Mouse (Mus musculus) heart, embryonic 12.5 days (tissue): ENCODE results near the gene Lysmd3. TPM values are rescaled to one million over a fixed set of nuclear protein-coding genes. Genes with fewer than 3 reads are reported as not detected.
A peak's percentile ranks its signal among the peaks of the same experiment; 100 is the strongest.

ENCODE experiments used
- ATAC-seq: fragments of 200-750 bp; cut with Nextera tagmentation; 2 replicates; pipeline ENCODE4 v1.8.0; 2017; ENCODE audit warnings: moderate TSS enrichment, moderate library complexity; ENCODE audit not compliant: insufficient number of reproducible peaks, low FRiP score
- H3K27ac ChIP-seq: fragments of 300-500 bp; sonication (generic); 2 replicates; pipeline ENCODE4 v1.5.1; 2016; ENCODE audit warnings: mild to moderate bottlenecking, moderate library complexity; ENCODE audit not compliant: poor library complexity, severe bottlenecking
- H3K27me3 ChIP-seq: fragments of 300-500 bp; sonication (generic); replicated peaks from 2 replicates; pipeline ENCODE4 v1.6.1; 2016; ENCODE audit warnings: mild to moderate bottlenecking, moderate library complexity
- H3K36me3 ChIP-seq: fragments of 300-500 bp; sonication (generic); 2 replicates; pipeline ENCODE4 v1.6.1; 2016; ENCODE audit warnings: mild to moderate bottlenecking, moderate library complexity
- H3K4me1 ChIP-seq: fragments of 300-500 bp; sonication (generic); replicated peaks from 2 replicates; pipeline ENCODE4 v1.6.1; 2016; ENCODE audit warnings: mild to moderate bottlenecking
- H3K4me2 ChIP-seq: fragments of 300-500 bp; sonication (generic); 2 replicates; pipeline ENCODE4 v1.6.1; 2016; ENCODE audit warnings: mild to moderate bottlenecking, moderate library complexity
- H3K4me3 ChIP-seq: fragments of 300-500 bp; sonication (generic); 2 replicates; pipeline ENCODE4 v1.5.1; 2016; ENCODE audit warnings: mild to moderate bottlenecking
- H3K9ac ChIP-seq: fragments of 300-500 bp; sonication (generic); 2 replicates; pipeline ENCODE4 v1.6.1; 2016; ENCODE audit warnings: mild to moderate bottlenecking, moderate library complexity
- H3K9me3 ChIP-seq: fragments of 300-500 bp; sonication (generic); replicated peaks from 2 replicates; pipeline ENCODE4 v1.6.1; 2016; ENCODE audit warnings: mild to moderate bottlenecking, moderate library complexity
- WGBS: fragments of 180-500 bp; shearing (Covaris S2); methylation state at CpG from one replicate; pipeline ENCODE4 v1.1.7; 2016; 5-methylcytosine and 5-hydroxymethylcytosine counted together
- polyA plus RNA-seq: library from polyadenylated mRNA; unstranded; fragments of >200 nt; fragmentation: Nextera tagmentation; extraction: Ambion mirVana; gene quantifications from 2 replicates; pipeline ENCODE4 v1.2.1, GENCODE M21; 2016

Lysmd3 gene
- polyA plus RNA-seq, 1 experiment from 2014 or later: 25.4 TPM

DNA sequence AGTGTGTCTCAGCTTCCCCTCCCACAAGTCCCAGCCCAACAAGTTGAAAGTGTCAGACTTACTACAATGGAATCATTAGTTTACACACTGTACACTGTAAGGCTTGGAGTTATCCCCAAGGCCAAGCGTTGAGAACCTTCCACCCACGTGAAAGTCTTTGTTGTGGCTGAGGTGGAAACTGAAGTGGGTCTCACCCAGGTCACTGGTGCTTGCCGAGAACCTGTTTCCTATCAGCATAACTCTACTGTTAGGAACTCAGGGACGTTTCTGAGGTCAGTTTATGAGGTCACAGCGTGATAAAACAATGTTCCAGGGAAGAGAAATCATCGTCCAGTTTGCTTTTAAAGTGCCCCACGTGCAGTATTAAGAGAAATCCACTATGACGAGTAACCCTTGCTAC, 17.9 kb downstream of the Lysmd3 start:
- no peaks in the 10 kb centered on the region for H3K9me3 ChIP-seq
- no peak overlapping the region for H3K9ac ChIP-seq
- H3K27ac ChIP-seq: no peak overlapping the region
- 78% methylated on average over 8 of the region's 8 CpGs for WGBS
- no peak overlapping the region for H3K4me3 ChIP-seq
- peaks cover 43% of the 10 kb centered on the region for H3K36me3 ChIP-seq
- ATAC-seq: no peak
- no peak overlapping the region for H3K4me2 ChIP-seq
- H3K4me1 ChIP-seq: no peaks in the 10 kb centered on the region
- H3K27me3 ChIP-seq: no peaks in the 10 kb centered on the region

DNA sequence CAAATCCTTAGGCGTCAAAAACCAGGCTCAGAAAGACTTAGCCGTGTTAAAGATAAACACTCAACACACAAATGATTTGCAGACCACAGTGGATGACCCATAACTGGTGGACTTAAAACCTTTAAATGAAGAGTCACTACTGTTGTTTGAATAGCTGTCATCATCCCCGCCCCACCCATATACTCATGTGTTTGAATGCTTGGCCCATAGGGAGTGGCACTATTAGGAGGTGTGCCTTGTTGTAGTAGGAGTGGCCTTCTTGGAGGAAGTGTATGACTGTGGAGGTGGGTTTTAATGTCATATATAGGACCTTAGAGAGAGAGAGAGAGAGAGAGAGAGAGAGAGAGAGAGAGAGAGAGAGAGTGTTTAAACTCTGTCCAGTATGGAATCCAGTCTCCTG, 25.6 kb downstream of the Lysmd3 start:
- peaks cover 32% of the 10 kb centered on the region for H3K36me3 ChIP-seq
- H3K27me3 ChIP-seq: no peaks in the 10 kb centered on the region
- no peak overlapping the region for H3K4me3 ChIP-seq
- ATAC-seq: no peak
- no peak overlapping the region for H3K4me2 ChIP-seq
- no peak overlapping the region for H3K9ac ChIP-seq
- H3K9me3 ChIP-seq: no peaks in the 10 kb centered on the region
- peaks cover 2% of the 10 kb centered on the region; the same call in 1 of the 2 replicates for H3K4me1 ChIP-seq
- no peak overlapping the region for H3K27ac ChIP-seq
- WGBS: 85% methylated on average over 3 of the region's 3 CpGs

DNA sequence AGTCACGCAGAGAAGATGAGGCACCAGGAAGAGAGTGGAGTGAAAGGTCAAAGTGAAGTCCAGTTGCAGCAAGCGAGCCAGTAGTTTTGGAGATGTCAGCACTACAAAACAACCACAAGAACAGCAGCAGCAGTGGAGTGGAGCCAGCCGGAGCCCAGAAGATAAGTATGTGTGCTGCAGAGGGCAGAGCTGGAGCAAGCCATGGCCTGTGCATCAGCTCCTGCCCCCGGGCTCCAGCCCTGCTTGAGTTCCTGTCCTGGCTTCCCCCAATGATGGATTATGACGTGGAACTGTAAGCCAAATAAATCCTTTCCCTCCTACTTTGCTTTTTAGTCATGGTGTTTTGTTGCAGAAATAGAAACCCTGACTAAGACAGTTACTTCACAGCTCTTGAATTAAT, 26.8 kb downstream of the Lysmd3 start:
- WGBS: 69% methylated on average over 5 of the region's 5 CpGs
- H3K9ac ChIP-seq: no peak overlapping the region
- H3K27ac ChIP-seq: no peak overlapping the region

DNA sequence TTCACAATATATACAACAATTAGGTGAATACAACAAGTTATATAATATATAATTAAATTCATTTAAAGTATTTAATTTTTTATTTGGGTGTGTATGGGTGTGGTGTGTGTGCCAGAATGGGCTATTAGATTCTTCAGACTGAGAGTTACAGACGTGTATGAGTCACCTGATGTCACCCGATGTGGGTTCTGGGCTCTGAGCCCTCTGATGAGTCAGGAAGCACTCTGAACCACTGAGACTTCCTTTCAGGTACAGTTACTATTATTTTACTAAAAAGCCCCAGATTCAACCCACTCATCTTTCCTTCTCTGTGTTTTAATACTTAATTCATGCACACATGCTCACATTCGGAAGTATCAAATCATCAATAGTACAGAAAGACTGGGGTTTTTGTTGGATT, 27.4 kb downstream of the Lysmd3 start:
- ATAC-seq: no peak
- no peak overlapping the region for H3K9ac ChIP-seq

More for the DNA sequence above, 26.8 kb downstream of the Lysmd3 start:
- peaks cover 31% of the 10 kb centered on the region for H3K36me3 ChIP-seq
- no peak overlapping the region for H3K4me3 ChIP-seq
- H3K9me3 ChIP-seq: no peaks in the 10 kb centered on the region
- H3K4me1 ChIP-seq: peaks cover 2% of the 10 kb centered on the region; the same call in 1 of the 2 replicates
- H3K4me2 ChIP-seq: no peak overlapping the region
- ATAC-seq: no peak
- no peaks in the 10 kb centered on the region for H3K27me3 ChIP-seq

DNA sequence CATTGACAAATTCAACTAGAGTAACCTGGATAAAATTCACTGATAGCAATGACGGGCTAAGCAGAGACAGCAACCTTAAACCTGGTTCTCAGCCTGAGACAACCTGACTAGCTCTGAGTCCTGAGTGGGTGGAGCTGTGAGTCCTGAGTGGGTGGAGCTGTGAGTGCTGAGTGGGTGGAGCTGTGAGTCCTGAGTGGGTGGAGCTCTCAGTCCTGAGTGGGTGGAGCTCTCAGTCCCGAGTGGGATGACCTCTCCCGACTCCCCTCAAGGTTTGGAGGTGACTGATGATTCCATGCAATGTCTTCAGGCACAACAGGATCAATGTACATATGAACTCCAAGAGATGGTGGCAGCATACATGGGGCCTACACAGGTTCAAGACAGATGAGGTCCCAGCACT, 32.1 kb downstream of the Lysmd3 start:
- Histone ChIP-seq H3K4me2 (no peak overlapping the region), H3K4me3 (no peak overlapping the region), H3K9ac (no peak overlapping the region), H3K9me3 (no peaks in the 10 kb centered on the region), H3K4me1 (peaks cover 12% of the 10 kb centered on the region), H3K27ac (no peak overlapping the region), H3K36me3 (peaks cover 20% of the 10 kb centered on the region), H3K27me3 (no peaks in the 10 kb centered on the region)
- WGBS: 87% methylated on average over 3 of the region's 3 CpGs
- ATAC-seq: peak; percentile 60; the same call in 1 of the 2 replicates

More for the DNA sequence above, 27.4 kb downstream of the Lysmd3 start:
- WGBS: 83% methylated on average over 3 of the region's 3 CpGs
- Histone ChIP-seq H3K36me3 (peaks cover 31% of the 10 kb centered on the region), H3K27me3 (no peaks in the 10 kb centered on the region), H3K4me3 (no peak overlapping the region), H3K27ac (no peak overlapping the region), H3K4me2 (no peak overlapping the region), H3K9me3 (no peaks in the 10 kb centered on the region), H3K4me1 (peaks cover 2% of the 10 kb centered on the region; the same call in 1 of the 2 replicates)

DNA sequence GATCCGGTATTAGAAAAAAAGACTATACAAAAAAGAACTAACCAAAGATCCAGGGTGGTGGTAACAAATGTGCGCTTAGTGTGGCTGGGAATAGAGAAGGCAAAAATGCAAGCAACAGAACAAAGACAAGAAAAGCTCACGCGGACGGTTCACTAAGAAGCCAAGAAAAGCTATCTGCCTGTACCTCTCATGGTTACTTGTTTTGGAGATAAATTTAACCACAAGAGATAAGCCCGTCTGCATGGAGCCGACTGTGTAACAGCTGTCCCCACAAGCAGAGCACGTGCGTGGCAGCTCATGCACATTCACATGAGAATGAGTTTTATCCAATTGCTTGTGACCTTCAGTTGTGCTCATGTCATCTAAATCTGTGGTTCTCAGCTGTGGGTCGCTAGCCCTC, 33.0 kb downstream of the Lysmd3 start:
- Histone ChIP-seq H3K4me2 (peak overlapping the region; percentile 14; the same call in 1 of the 2 replicates), H3K9me3 (no peaks in the 10 kb centered on the region), H3K36me3 (peaks cover 19% of the 10 kb centered on the region), H3K27me3 (no peaks in the 10 kb centered on the region), H3K9ac (no peak overlapping the region), H3K27ac (peak overlapping the region; percentile 26), H3K4me3 (no peak overlapping the region), H3K4me1 (peaks cover 12% of the 10 kb centered on the region)
- ATAC-seq: peak; percentile 72; the same call in 1 of the 2 replicates
- WGBS: 20% methylated on average over 10 of the region's 10 CpGs

DNA sequence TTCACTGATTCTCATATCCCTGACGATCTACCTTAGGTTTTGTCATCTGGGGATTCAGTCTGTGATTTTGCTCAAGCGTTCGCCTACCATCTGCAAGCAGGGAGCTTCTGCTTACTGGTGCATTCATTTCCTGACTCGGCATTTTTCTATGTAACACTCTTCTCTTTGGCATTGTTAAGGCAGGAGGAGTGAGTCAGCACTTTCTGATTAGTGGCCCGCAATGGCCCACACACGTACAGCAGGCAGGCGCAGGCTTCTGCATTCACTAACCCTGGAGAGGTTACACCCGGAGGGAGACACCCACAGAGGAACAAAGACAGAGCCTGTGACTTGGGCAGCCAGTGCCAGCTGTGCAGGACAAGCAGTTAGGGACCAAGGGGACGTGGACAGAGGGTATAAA, 34.1 kb downstream of the Lysmd3 start:
- ATAC-seq: peak; percentile 91
- H3K4me3 ChIP-seq: no peak overlapping the region
- 38% methylated on average over 9 of the region's 9 CpGs for WGBS

DNA sequence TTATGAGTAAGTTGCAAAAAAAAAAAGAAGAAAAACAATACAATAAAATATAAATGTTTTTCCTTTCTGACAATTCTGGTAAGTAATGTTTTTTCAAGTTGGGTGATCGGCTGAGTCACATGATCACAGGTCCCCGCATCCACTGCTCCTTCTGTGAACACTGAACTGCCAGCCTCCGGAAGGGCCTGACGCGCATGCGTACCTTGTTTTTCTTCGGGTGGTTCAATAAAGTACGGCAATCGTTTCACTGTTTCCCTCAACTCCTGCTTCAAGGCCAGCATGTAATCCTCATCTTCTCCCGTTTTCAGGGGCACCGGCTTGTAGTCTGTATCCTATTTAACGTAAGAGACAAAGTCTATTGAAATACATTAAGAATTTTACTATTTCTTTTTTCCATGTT, 37.0 kb downstream of the Lysmd3 start:
- H3K27me3 ChIP-seq: no peaks in the 10 kb centered on the region
- ATAC-seq: no peak
- 92% methylated on average over 12 of the region's 12 CpGs for WGBS

More for the DNA sequence above, 34.1 kb downstream of the Lysmd3 start:
- Histone ChIP-seq H3K4me1 (peaks cover 12% of the 10 kb centered on the region), H3K4me2 (0 out of 2 replicates have a peak overlapping the region, but pooled peaks have one; percentile 3), H3K9me3 (no peaks in the 10 kb centered on the region), H3K9ac (no peak overlapping the region), H3K36me3 (peaks cover 18% of the 10 kb centered on the region; the same call in 1 of the 2 replicates), H3K27ac (peak overlapping the region; percentile 14; the same call in 1 of the 2 replicates), H3K27me3 (no peaks in the 10 kb centered on the region)

DNA sequence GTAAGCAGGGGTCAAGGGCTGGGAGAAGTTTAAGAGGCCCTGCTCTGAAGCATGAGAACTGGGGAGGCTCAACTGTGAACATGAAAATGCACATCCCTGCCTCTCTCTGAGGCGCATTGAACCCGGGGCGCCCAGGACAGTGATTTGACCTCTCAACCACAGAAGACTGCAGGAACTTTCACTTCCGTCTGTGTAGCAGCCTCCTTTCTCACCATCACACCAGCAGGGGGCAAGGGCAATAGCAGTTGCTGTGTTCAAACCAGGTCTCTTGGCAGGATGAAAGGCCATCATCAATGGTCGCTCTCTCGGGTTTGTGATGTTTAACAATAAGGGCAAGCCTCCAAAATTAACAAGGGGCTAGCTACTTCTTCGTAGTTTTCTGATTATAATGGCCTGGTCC, 45.7 kb downstream of the Lysmd3 start:
- Histone ChIP-seq H3K9ac (no peak overlapping the region), H3K36me3 (peaks cover 4% of the 10 kb centered on the region), H3K4me1 (no peaks in the 10 kb centered on the region), H3K4me3 (no peak overlapping the region), H3K4me2 (no peak overlapping the region), H3K9me3 (no peaks in the 10 kb centered on the region), H3K27me3 (no peaks in the 10 kb centered on the region), H3K27ac (no peak overlapping the region)
- no peak for ATAC-seq
- 75% methylated on average over 7 of the region's 7 CpGs for WGBS

More for the DNA sequence above, 37.0 kb downstream of the Lysmd3 start:
- peaks cover 12% of the 10 kb centered on the region for H3K4me1 ChIP-seq
- peaks cover 29% of the 10 kb centered on the region for H3K36me3 ChIP-seq
- no peak overlapping the region for H3K4me3 ChIP-seq
- H3K4me2 ChIP-seq: no peak overlapping the region
- no peak overlapping the region for H3K9ac ChIP-seq
- no peak overlapping the region for H3K27ac ChIP-seq
- H3K9me3 ChIP-seq: no peaks in the 10 kb centered on the region

DNA sequence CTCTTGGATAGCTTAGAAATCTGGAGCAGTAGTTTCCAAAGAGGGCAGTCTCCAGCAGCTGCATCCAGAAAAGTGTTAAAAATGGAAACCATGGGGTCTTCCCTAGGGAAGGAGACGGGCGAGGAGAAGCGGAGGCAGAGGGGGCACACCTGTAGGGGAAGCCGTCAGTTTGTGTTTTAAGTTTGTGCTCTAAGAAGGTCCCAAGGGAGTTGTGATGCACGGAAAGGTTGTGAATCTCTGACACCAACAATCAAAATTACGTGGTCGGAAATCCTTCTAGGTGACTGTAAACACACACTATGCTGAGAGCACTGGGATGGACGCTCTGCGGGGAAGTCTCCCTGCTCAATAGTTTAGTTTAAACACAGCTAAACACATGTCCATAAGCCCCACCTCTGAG, 46.2 kb downstream of the Lysmd3 start:
- H3K36me3 ChIP-seq: no peaks in the 10 kb centered on the region
- 85% methylated on average over 9 of the region's 9 CpGs for WGBS
- no peak overlapping the region for H3K4me3 ChIP-seq
- H3K4me2 ChIP-seq: no peak overlapping the region
- no peak overlapping the region for H3K27ac ChIP-seq
- H3K9ac ChIP-seq: no peak overlapping the region
- no peaks in the 10 kb centered on the region for H3K27me3 ChIP-seq
- H3K4me1 ChIP-seq: 0 out of 2 replicates have a peak, but pooled peaks cover 1% of the 10 kb centered on the region
- ATAC-seq: no peak
- H3K9me3 ChIP-seq: no peaks in the 10 kb centered on the region

DNA sequence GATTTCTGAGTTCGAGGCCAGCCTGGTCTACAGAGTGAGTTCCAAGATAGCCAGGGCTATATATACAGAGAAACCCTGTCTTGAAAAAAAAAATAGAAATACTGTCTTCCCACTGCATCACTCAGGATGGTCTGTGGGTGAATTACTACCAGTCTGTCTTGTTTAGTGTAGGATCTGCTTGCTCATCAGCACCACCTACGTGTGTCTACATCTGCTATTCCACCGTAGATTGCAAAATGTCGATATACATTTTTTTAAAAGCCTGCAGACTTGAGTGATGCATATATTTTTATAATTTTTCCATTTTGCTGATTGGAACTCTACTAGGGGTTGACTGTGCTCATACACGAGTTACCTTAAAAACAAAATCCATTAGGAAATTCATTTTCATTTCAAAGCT, 48.8 kb downstream of the Lysmd3 start:
- Histone ChIP-seq H3K4me1 (peaks cover 13% of the 10 kb centered on the region), H3K9ac (no peak overlapping the region), H3K27me3 (no peaks in the 10 kb centered on the region), H3K36me3 (no peaks in the 10 kb centered on the region), H3K4me3 (no peak overlapping the region), H3K4me2 (no peak overlapping the region), H3K27ac (no peak overlapping the region), H3K9me3 (no peaks in the 10 kb centered on the region)
- whole genome bisulfite sequencing: 91% methylated on average over 5 of the region's 5 CpGs
- ATAC-seq: no peak

DNA sequence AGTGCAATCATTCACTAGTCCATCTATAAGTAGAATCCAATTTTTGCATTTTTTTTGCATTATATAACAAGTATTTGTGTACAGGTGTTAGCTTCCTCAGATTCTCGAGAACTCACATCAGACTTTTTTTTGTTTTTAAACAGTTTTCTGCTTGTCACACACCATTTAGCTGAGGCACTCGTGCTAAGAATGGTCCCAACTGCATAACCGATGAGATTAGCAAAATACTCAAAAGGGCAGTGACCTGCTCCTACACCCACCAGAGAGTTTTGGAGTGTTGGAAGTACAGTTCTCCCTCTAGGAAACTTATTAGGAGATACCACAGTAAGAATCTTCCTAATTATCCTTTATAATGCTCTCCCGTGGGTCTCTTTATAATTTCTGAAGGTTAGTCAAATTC, 52.3 kb downstream of the Lysmd3 start:
- Histone ChIP-seq H3K9ac (peak overlapping the region; percentile 84), H3K4me2 (peak overlapping the region; percentile 97), H3K4me1 (peaks cover 24% of the 10 kb centered on the region), H3K9me3 (no peaks in the 10 kb centered on the region), H3K27me3 (no peaks in the 10 kb centered on the region), H3K36me3 (no peaks in the 10 kb centered on the region), H3K4me3 (peak overlapping the region; percentile 77), H3K27ac (no peak overlapping the region)
- ATAC-seq: no peak
- 31% methylated on average over 4 of the region's 4 CpGs for WGBS
